Mouse (Mus musculus): Measurements from ENCODE around the gene Atp6v0a1.

DNA sequence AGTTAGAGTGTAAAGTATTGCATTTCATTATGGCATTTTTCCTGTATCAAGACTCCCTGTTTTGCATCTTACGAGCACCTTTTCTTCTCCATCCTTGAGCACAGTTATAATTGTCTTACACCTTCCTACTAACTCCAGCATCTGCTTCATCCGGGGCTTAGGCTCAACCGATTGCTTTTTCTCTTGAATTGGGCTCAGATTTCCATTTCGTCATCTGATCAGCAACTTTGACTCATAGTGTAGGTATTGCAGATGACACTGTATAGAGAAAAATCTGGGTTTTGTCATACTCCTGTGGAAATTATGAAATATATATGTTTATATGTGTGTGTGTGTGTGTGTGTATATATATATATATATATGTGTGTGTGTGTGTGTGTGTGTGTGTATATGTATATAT lies 12.8 kb upstream of the Atp6v0a1 start:
- TF ChIP-seq CTCF (IDR thresholded peaks at IDR 0.05; ENCODE audit: borderline replicate concordance, insufficient read depth, low read length) (no peak), POLR2A (IDR thresholded peaks at IDR 0.05; ENCODE audit: low read depth, low read length) (no peak)
